Mouse (Mus musculus): ENCODE results near the gene Wdr1.

DNA sequence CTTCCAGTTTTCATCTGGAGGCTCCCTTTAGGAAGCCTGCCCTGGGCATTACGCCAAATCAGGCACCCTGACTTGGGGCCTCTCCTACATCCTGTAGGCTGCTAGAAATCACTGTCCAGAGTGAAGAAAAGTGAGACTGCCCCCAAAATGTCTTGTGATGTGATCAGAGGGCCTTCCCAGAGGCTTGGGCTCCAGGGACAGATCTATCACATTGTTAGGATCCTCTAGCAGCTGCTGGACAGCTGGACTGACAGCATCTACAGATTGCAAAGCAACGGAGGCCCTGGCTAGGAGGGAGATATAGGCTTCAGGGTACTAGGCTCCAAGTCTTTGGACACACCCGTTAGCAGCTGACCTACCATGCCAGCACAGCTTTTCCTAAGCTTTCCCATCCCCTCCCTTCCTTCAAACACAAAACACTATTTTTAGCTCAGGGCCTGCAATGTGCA is 13.5 kb downstream of the Wdr1 start:
- TF ChIP-seq CTCF (IDR thresholded peaks at IDR 0.05; ENCODE audit: low read depth) (no peak), EP300 (IDR thresholded peaks at IDR 0.05; ENCODE audit: low read depth) (no peak)
